13 mouse cellular contexts compared by ENCODE assay signal in genomic region chr6:144610878-144611277, GRCm38 (mm10).
DNase-seq lines count a peak whose midpoint lies in the region; ATAC-seq and TF ChIP-seq lines count a peak whose summit lies in the region.
"Had no signal": no experiment of that assay in that cellular context is flagged by ENCODE, and none has a peak within 500 bp of the region (broad histone marks: within the 10 kb centered on the region; RNA-seq: fewer than 3 reads in every experiment).

No protein-coding gene starts in this region.

- no peaks in the 10 kb centered on the region for H3K27me3 ChIP-seq in hindbrain, embryonic 10.5 days (ENCODE audit: insufficient read depth, poor library complexity, severe bottlenecking)
- no peaks in the 10 kb centered on the region for H3K27me3 ChIP-seq in hindbrain, postnatal 0 days (ENCODE audit: insufficient read depth, low read length)
- H3K27me3 ChIP-seq in forebrain, postnatal 0 days (ENCODE audit: insufficient read depth, low read length), result no peaks in the 10 kb centered on the region
- H3K27me3 ChIP-seq in liver, embryonic 13.5 days, result no peaks in the 10 kb centered on the region
- peaks cover 3% of the 10 kb centered on the region; the same call in 1 of the 2 replicates for H3K27me3 ChIP-seq in midbrain, embryonic 16.5 days (ENCODE audit: control insufficient read depth, insufficient read depth, low read depth, low read length)
- H3K27me3 ChIP-seq: embryonic facial prominence, embryonic 12.5 days; limb, embryonic 15.5 days had no signal

- H3K9me3 ChIP-seq in hindbrain, embryonic 10.5 days, result no peaks in the 10 kb centered on the region
- H3K9me3 ChIP-seq in hindbrain, postnatal 0 days (ENCODE audit: low read length), result no peaks in the 10 kb centered on the region
- H3K9me3 ChIP-seq in forebrain, postnatal 0 days (ENCODE audit: low read length), result no peaks in the 10 kb centered on the region
- no peaks in the 10 kb centered on the region for H3K9me3 ChIP-seq in liver, embryonic 13.5 days (replicated peaks)
- no peaks in the 10 kb centered on the region for H3K9me3 ChIP-seq in midbrain, embryonic 16.5 days (replicated peaks; ENCODE audit: control insufficient read depth, low read length, poor library complexity, severe bottlenecking)
- H3K9me3 ChIP-seq: embryonic facial prominence, embryonic 12.5 days; limb, embryonic 15.5 days had no signal

- H3K4me3 ChIP-seq in hindbrain, embryonic 10.5 days, result no peak overlapping the region
- H3K4me3 ChIP-seq in hindbrain, postnatal 0 days (ENCODE audit: low read length), result no peak overlapping the region
- H3K4me3 ChIP-seq in forebrain, postnatal 0 days (ENCODE audit: low read depth, low read length), result no peak overlapping the region
- no peak overlapping the region for H3K4me3 ChIP-seq in liver, embryonic 13.5 days (replicated peaks)
- no peak overlapping the region for H3K4me3 ChIP-seq in midbrain, embryonic 16.5 days (ENCODE audit: low read depth, low read length)
- H3K4me3 ChIP-seq: embryonic facial prominence, embryonic 12.5 days; left cerebral cortex, adult 2 months; limb, embryonic 15.5 days had no signal

- peak overlapping the region; percentile 59; the same call in 1 of the 2 replicates for H3K27ac ChIP-seq in hindbrain, embryonic 10.5 days
- H3K27ac ChIP-seq in hindbrain, postnatal 0 days, result no peak overlapping the region
- no peak overlapping the region for H3K27ac ChIP-seq in forebrain, postnatal 0 days (ENCODE audit: low read depth, low read length)
- no peak overlapping the region for H3K27ac ChIP-seq in liver, embryonic 13.5 days
- no peak overlapping the region; the same call in 1 of the 2 replicates for H3K27ac ChIP-seq in midbrain, embryonic 16.5 days (ENCODE audit: low read length)
- H3K27ac ChIP-seq: embryonic facial prominence, embryonic 12.5 days; left cerebral cortex, adult 2 months; limb, embryonic 15.5 days had no signal

- 73% methylated on average over 8 of the region's 8 CpGs for WGBS in hindbrain, embryonic 10.5 days
- whole genome bisulfite sequencing in hindbrain, postnatal 0 days, result 45% methylated on average over 8 of the region's 8 CpGs
- WGBS in forebrain, postnatal 0 days, result 41% methylated on average over 8 of the region's 8 CpGs
- WGBS in liver, embryonic 13.5 days (ENCODE audit: insufficient replicate concordance), result 34% methylated on average over 8 of the region's 8 CpGs
- 33% methylated on average over 8 of the region's 8 CpGs for WGBS in midbrain, embryonic 16.5 days

- H3K9ac ChIP-seq in hindbrain, postnatal 0 days (replicated peaks; ENCODE audit: low read length), result no peak overlapping the region
- H3K9ac ChIP-seq in forebrain, postnatal 0 days, result no peak overlapping the region
- no peak overlapping the region for H3K9ac ChIP-seq in liver, embryonic 13.5 days
- H3K9ac ChIP-seq in midbrain, embryonic 16.5 days (ENCODE audit: low read depth, low read length), result peak overlapping the region; percentile 23
- H3K9ac ChIP-seq: embryonic facial prominence, embryonic 12.5 days; limb, embryonic 15.5 days had no signal

- no peak for DNase-seq in hindbrain, embryonic 10.5 days (ENCODE audit: low spot score)
- no peak for DNase-seq in hindbrain, postnatal 0 days (ENCODE audit: low spot score)
- no peak for DNase-seq in forebrain, postnatal 0 days
- DNase-seq in liver, embryonic 13.5 days, result no peak
- DNase-seq in left cerebral cortex, adult 8-10 months (ENCODE audit: low spot score in 2 of 2), result no peak
- no peak for DNase-seq in ovary, postnatal 10 days (ENCODE audit: low spot score)
- DNase-seq: adrenal gland, postnatal 36 days; kidney, adult 9 months had no signal

- H3K4me2 ChIP-seq in hindbrain, postnatal 0 days (ENCODE audit: low read depth, low read length), result no peak overlapping the region
- H3K4me2 ChIP-seq in forebrain, postnatal 0 days (ENCODE audit: low read depth), result 0 out of 2 replicates have a peak overlapping the region, but pooled peaks have one; percentile 6
- H3K4me2 ChIP-seq in liver, embryonic 13.5 days, result no peak overlapping the region
- peak overlapping the region; percentile 19; the same call in 1 of the 2 replicates for H3K4me2 ChIP-seq in midbrain, embryonic 16.5 days (ENCODE audit: low read length)
- H3K4me2 ChIP-seq: embryonic facial prominence, embryonic 12.5 days; limb, embryonic 15.5 days had no signal

- TF ChIP-seq CTCF in hindbrain, postnatal 0 days (IDR thresholded peaks at IDR 0.05; ENCODE audit: low read depth), result no peak
- TF ChIP-seq CTCF in forebrain, postnatal 0 days (IDR thresholded peaks at IDR 0.05; ENCODE audit: low read depth), result no peak

- no peaks in the 10 kb centered on the region for H3K36me3 ChIP-seq in hindbrain, embryonic 10.5 days
- H3K36me3 ChIP-seq in hindbrain, postnatal 0 days (ENCODE audit: insufficient read depth, low read length), result no peaks in the 10 kb centered on the region
- H3K36me3 ChIP-seq in forebrain, postnatal 0 days (ENCODE audit: insufficient read depth), result no peaks in the 10 kb centered on the region
- H3K36me3 ChIP-seq in liver, embryonic 13.5 days, result no peaks in the 10 kb centered on the region
- H3K36me3 ChIP-seq in midbrain, embryonic 16.5 days (ENCODE audit: control insufficient read depth, insufficient read depth, low read length), result no peaks in the 10 kb centered on the region
- H3K36me3 ChIP-seq: embryonic facial prominence, embryonic 12.5 days; limb, embryonic 15.5 days had no signal

- ATAC-seq in hindbrain, postnatal 0 days, result no peak
- 0 out of 2 replicates have a peak, but pooled peaks have one; percentile 12 for ATAC-seq in forebrain, postnatal 0 days
- ATAC-seq in liver, embryonic 13.5 days (ENCODE audit: low read depth), result peak; percentile 71
- ATAC-seq in midbrain, embryonic 16.5 days, result no peak
- ATAC-seq: activated CD4-positive, CD25-positive, alpha-beta regulatory T cell, adult 4 months had no signal

- H3K4me1 ChIP-seq in hindbrain, embryonic 10.5 days (replicated peaks), result peaks cover 14% of the 10 kb centered on the region
- H3K4me1 ChIP-seq in hindbrain, postnatal 0 days (ENCODE audit: insufficient read depth, low read length), result no peaks in the 10 kb centered on the region
- no peaks in the 10 kb centered on the region for H3K4me1 ChIP-seq in forebrain, postnatal 0 days (ENCODE audit: insufficient read depth)
- H3K4me1 ChIP-seq in liver, embryonic 13.5 days (replicated peaks), result peaks cover 17% of the 10 kb centered on the region
- peaks cover 13% of the 10 kb centered on the region for H3K4me1 ChIP-seq in midbrain, embryonic 16.5 days (ENCODE audit: control insufficient read depth, insufficient read depth, low read length)
- H3K4me1 ChIP-seq: limb, embryonic 15.5 days had no signal

Comparison
In these comparisons a context has a peak if more than half of its experiments do, and no peak if none do; other contexts are left out.
1. ATAC-seq: peak in forebrain, postnatal 0 days (single experiment) and liver, embryonic 13.5 days (single experiment); none in hindbrain, postnatal 0 days (single experiment) and midbrain, embryonic 16.5 days (single experiment).
2. H3K4me2 ChIP-seq: peak in forebrain, postnatal 0 days (single experiment) and midbrain, embryonic 16.5 days (single experiment); none in hindbrain, postnatal 0 days (single experiment) and liver, embryonic 13.5 days (single experiment).